Mouse (Mus musculus) bone marrow, adult 2 months (tissue): ENCODE measurements around the gene Spopl. TPM values are rescaled to one million over a fixed set of nuclear protein-coding genes. Genes with fewer than 3 reads are reported as not detected.
"Not testable (repeated sequence)": the region's sequence is repeated elsewhere in the genome, so short reads cannot be mapped to it uniquely, and the experiment has no call there.

Source experiments
- H3K27ac ChIP-seq: fragments of 200-500 bp; 2 replicates; pipeline ENCODE4 v1.5.1; 2012; ENCODE audit warnings: low read depth, mild to moderate bottlenecking, control low read depth, inconsistent platforms, low read length; ENCODE audit not compliant: control insufficient read depth, poor library complexity, insufficient read depth
- H3K4me1 ChIP-seq: fragments of 200-500 bp; 2 replicates; pipeline ENCODE4 v1.6.1; 2011; ENCODE audit warnings: low read length; ENCODE audit not compliant: control insufficient read depth, insufficient read depth
- H3K4me3 ChIP-seq: fragments of 200-500 bp; replicated peaks from 2 replicates; pipeline ENCODE3; 2011; ENCODE audit warnings: mild to moderate bottlenecking, low read depth, low read length, control low read depth; ENCODE audit not compliant: control insufficient read depth
- CTCF ChIP-seq: fragments of 200-500 bp; IDR thresholded peaks from 2 replicates; pipeline ENCODE4 v1.5.1; 2011; ENCODE audit warnings: low read length, control low read depth; ENCODE audit not compliant: control insufficient read depth, insufficient read depth
- POLR2A ChIP-seq: fragments of 200-500 bp; IDR thresholded peaks from 2 replicates; pipeline ENCODE4 v1.6.1; 2011; ENCODE audit warnings: low read depth, mild to moderate bottlenecking, control low read depth, low read length, borderline replicate concordance; ENCODE audit not compliant: control insufficient read depth
- WGBS: fragments of 180-500 bp; shearing (Covaris S2); methylation state at CpG from one replicate; pipeline ENCODE4 v1.1.7; 2018; 5-methylcytosine and 5-hydroxymethylcytosine counted together
- polyA plus RNA-seq: library from polyadenylated mRNA; stranded (reverse); fragments of >200 nt; gene quantifications from 2 replicates; pipeline ENCODE4 v1.2.4, GENCODE M21; 2011; ENCODE audit warnings: low replicate concordance; ENCODE audit not compliant: missing spikeins, insufficient read depth, insufficient read length

Spopl gene
- polyA plus RNA-seq, 1 experiment, result 8.0 TPM

- no peak overlapping the region for H3K27ac ChIP-seq
- no peak overlapping the region for H3K4me3 ChIP-seq
- WGBS, result 72% methylated on average over 3 of the region's 3 CpGs
- H3K4me1 ChIP-seq, result no peaks in the 10 kb centered on the region
- TF ChIP-seq CTCF (no peak), POLR2A (no peak)
These were observed 9.0 kb downstream of the Spopl start for GRCm38 (mm10) chr2:23562898-23563297.

- Histone ChIP-seq H3K27ac (no peak overlapping the region), H3K4me1 (no peaks in the 10 kb centered on the region), H3K4me3 (no peak overlapping the region)
- WGBS, result 94% methylated on average over 2 of the region's 2 CpGs
- TF ChIP-seq POLR2A, result no peak
- no peak for TF ChIP-seq CTCF
These were observed 12.7 kb downstream of the Spopl start for GRCm38 (mm10) chr2:23559186-23559585.

- Histone ChIP-seq H3K4me1 (no peaks in the 10 kb centered on the region; the same call in 1 of the 2 replicates), H3K4me3 (no peak overlapping the region), H3K27ac (no peak overlapping the region)
- WGBS, result 91% methylated on average over 1 of the region's 1 CpGs
- no peak for TF ChIP-seq POLR2A
- TF ChIP-seq CTCF, result no peak
These were observed 20.7 kb downstream of the Spopl start for GRCm38 (mm10) chr2:23551235-23551634.

GRCm38 (mm10) chr2:23547220-23547619 lies 24.7 kb downstream of the Spopl start:
- no peaks in the 10 kb centered on the region; the same call in 1 of the 2 replicates for H3K4me1 ChIP-seq
- no peak overlapping the region for H3K27ac ChIP-seq
- TF ChIP-seq POLR2A, result no peak
- no peak for TF ChIP-seq CTCF
- no peak overlapping the region for H3K4me3 ChIP-seq
- 100% methylated on average over 1 of the region's 1 CpGs for WGBS

GRCm38 (mm10) chr2:23539967-23540366 lies 31.9 kb downstream of the Spopl start:
- no peak overlapping the region for H3K27ac ChIP-seq
- H3K4me3 ChIP-seq, result no peak overlapping the region
- 67% methylated on average over 4 of the region's 4 CpGs for whole genome bisulfite sequencing
- no peak for TF ChIP-seq POLR2A
- TF ChIP-seq CTCF, result no peak
- no peaks in the 10 kb centered on the region for H3K4me1 ChIP-seq

- H3K27ac ChIP-seq, H3K4me1 ChIP-seq, H3K4me3 ChIP-seq: not testable (repeated sequence)
- 87% methylated on average over 2 of the region's 2 CpGs for WGBS
These were observed 44.2 kb downstream of the Spopl start for GRCm38 (mm10) chr2:23527717-23528116.

- Histone ChIP-seq H3K27ac (no peak overlapping the region), H3K4me1 (no peaks in the 10 kb centered on the region), H3K4me3 (no peak overlapping the region)
- 89% methylated on average over 3 of the region's 3 CpGs for WGBS
- TF ChIP-seq CTCF (no peak), POLR2A (no peak)
These were observed 66.8 kb downstream of the Spopl start for GRCm38 (mm10) chr2:23505141-23505540.

- 76% methylated on average over 1 of the region's 1 CpGs for WGBS
- Histone ChIP-seq H3K27ac (no peak overlapping the region), H3K4me1 (no peaks in the 10 kb centered on the region), H3K4me3 (no peak overlapping the region)
- no peak for TF ChIP-seq CTCF
These were observed 90.2 kb downstream of the Spopl start for GRCm38 (mm10) chr2:23481715-23482114.

- Histone ChIP-seq H3K4me1 (no peaks in the 10 kb centered on the region), H3K4me3 (no peak overlapping the region), H3K27ac (no peak overlapping the region)
- 61% methylated on average over 1 of the region's 1 CpGs for WGBS
- no peak for TF ChIP-seq POLR2A
- no peak for TF ChIP-seq CTCF
These were observed 104.4 kb downstream of the Spopl start for GRCm38 (mm10) chr2:23467471-23467870.

- Histone ChIP-seq H3K27ac (no peak overlapping the region), H3K4me3 (no peak overlapping the region), H3K4me1 (no peaks in the 10 kb centered on the region)
- TF ChIP-seq POLR2A (no peak), CTCF (no peak)
These were observed 114.5 kb downstream of the Spopl start for GRCm38 (mm10) chr2:23457452-23457851.
